ENCODE assay signal across 8 mouse cellular contexts in the genomic region with DNA sequence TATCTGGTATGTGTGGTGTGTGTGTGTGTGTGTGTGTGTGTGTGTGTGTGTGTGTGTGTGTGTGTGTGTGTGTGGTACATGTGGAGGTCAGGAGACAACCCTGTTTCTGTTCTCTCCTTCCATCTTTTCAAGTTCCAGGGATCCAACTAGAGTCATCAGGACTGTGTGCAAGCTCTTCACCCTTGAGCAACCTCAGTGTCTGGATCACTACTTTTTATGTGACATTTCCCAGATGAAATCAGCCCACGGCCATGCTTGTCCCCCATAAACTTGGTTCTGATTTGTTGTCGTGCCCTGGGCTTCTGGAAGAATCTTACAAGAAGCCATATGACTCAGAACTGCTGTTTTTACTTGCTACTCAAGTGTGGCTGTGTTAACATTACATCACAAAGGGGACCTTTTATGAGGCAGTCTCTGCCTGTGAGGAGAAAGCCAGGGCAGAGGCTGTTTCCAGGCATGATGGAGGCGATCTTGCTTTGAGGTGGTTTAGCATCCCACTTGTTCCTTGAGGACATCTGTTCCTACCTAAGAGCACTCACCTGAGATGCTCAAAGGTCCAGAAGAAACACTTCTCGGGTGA. TPM values are rescaled to one million over a fixed set of nuclear protein-coding genes. Genes with fewer than 3 reads are reported as not detected.
A peak's percentile ranks its signal among the peaks of the same experiment; 100 is the strongest.
DNase-seq lines count a peak whose midpoint lies in the region; ATAC-seq and TF ChIP-seq lines count a peak whose summit lies in the region.
"Had no signal": no experiment of that assay in that cellular context is flagged by ENCODE, and none has a peak within 500 bp of the region (broad histone marks: within the 10 kb centered on the region; RNA-seq: fewer than 3 reads in every experiment).

A gene (plus strand): TSS at position 428 of the 580 bp plus-strand sequence.

- peak; percentile 97 for ATAC-seq in Patski

- in situ Hi-C loops in Patski (cut with MboI; ENCODE audit: low pct_unique_long_range_greater_than_20kb): no loop called here

- TF ChIP-seq CTCF in Patski (IDR thresholded peaks at IDR 0.05): no peak

- no peaks in the 10 kb centered on the region for H3K27me3 ChIP-seq in Patski
- H3K27me3 ChIP-seq: neural tube, embryonic 13.5 days had no signal

- POLR2A ChIA-PET in Patski (lab: Charles Lee): interaction anchor here (0.7 kb wide), 1 partner anchor 45 kb away, joined by 3 read pairs; no protein-coding TSS in a partner anchor

- no peak for DNase-seq in layer of hippocampus, adult 18-20 months (ENCODE audit: low spot score in 2 of 2)
- DNase-seq in layer of hippocampus, adult 9-11 months: no peak
- peak; percentile 82 for DNase-seq in Patski (ENCODE audit: low read depth, low spot score)
- DNase-seq in adrenal gland, postnatal 36 days: no peak
- DNase-seq in left cerebral cortex, postnatal 14 days (ENCODE audit: low spot score in 2 of 2): no peak
- DNase-seq in right cerebral cortex, postnatal 4 days: no peak
- no peak for DNase-seq in thymus, postnatal 4 days

- intact Hi-C loops in left cerebral cortex, postnatal 14 days (cut with DNase I): no loop called here

- CTCF ChIA-PET in Patski (lab: Charles Lee): no interaction called here

RNA-seq across cellular contexts. Expression of the gene that starts here (rescaled TPM):
- 10 to 100 TPM; 31.5 to 32.7 TPM for total RNA-seq in layer of hippocampus, adult 18-20 months (2021)
- 15.4 TPM for polyA plus RNA-seq in Patski (2021)
- 10 to 100 TPM; 20.5 to 26.4 TPM for total RNA-seq in adrenal gland, postnatal 36 days (2021)
- total RNA-seq in left cerebral cortex, postnatal 14 days (2021): 10 to 100 TPM; 15.0 to 18.4 TPM
